Mouse (Mus musculus) brain, adult 2 months (tissue): Measurements from ENCODE around the gene Hepacam.
A peak's percentile ranks its signal among the peaks of the same experiment; 100 is the strongest.

Experiments
- DNase-seq: peaks from one replicate; pipeline ENCODE4 v3.0.0; 2011; ENCODE audit warnings: low read depth, low spot score

The Hepacam gene

GRCm38 (mm10) chr9:37384284-37385182 lies 17.4 kb downstream of the Hepacam start:
- DNase-seq: peak; percentile 44

- DNase-seq: no peak
Measured at GRCm38 (mm10) chr9:37390891-37391290, 23.7 kb downstream of the Hepacam start.

- no peak for DNase-seq
Measured at GRCm38 (mm10) chr9:37392071-37392470, 24.9 kb downstream of the Hepacam start.

GRCm38 (mm10) chr9:37393482-37394131 lies 26.5 kb downstream of the Hepacam start:
- no peak for DNase-seq

- DNase-seq: no peak
Measured at GRCm38 (mm10) chr9:37400585-37400984, 33.4 kb downstream of the Hepacam start.

GRCm38 (mm10) chr9:37401802-37402201 lies 34.7 kb downstream of the Hepacam start, which contains the start of gene Robo4:
TSS of gene Robo4 (plus strand) at chr9:37401897.
- no peak for DNase-seq

GRCm38 (mm10) chr9:37402501-37402900 lies 35.4 kb downstream of the Hepacam start:
- no peak for DNase-seq

- DNase-seq: no peak
Measured at GRCm38 (mm10) chr9:37403011-37403410, 35.9 kb downstream of the Hepacam start.

GRCm38 (mm10) chr9:37406372-37406771 lies 39.2 kb downstream of the Hepacam start:
- DNase-seq: peak; percentile 63

- peak; percentile 34 for DNase-seq
Measured at GRCm38 (mm10) chr9:37407850-37408502, 40.8 kb downstream of the Hepacam start.

GRCm38 (mm10) chr9:37409698-37410445 lies 42.7 kb downstream of the Hepacam start:
- no peak for DNase-seq

- no peak for DNase-seq
Measured at GRCm38 (mm10) chr9:37412989-37413388, 45.8 kb downstream of the Hepacam start.

- no peak for DNase-seq
Measured at GRCm38 (mm10) chr9:37414666-37415065, 47.5 kb downstream of the Hepacam start.

GRCm38 (mm10) chr9:37418791-37419190 lies 51.6 kb downstream of the Hepacam start:
- peak; percentile 70 for DNase-seq

GRCm38 (mm10) chr9:37420676-37421075 lies 53.5 kb downstream of the Hepacam start:
- DNase-seq: peak; percentile 86

- DNase-seq: no peak
Measured at GRCm38 (mm10) chr9:37421239-37421638, 54.1 kb downstream of the Hepacam start.

GRCm38 (mm10) chr9:37429326-37429725 lies 62.2 kb downstream of the Hepacam start:
- DNase-seq: no peak

GRCm38 (mm10) chr9:37430582-37430981 lies 63.4 kb downstream of the Hepacam start:
- DNase-seq: peak; percentile 96

GRCm38 (mm10) chr9:37432026-37432666 lies 65.0 kb downstream of the Hepacam start:
- peak; percentile 73 for DNase-seq

GRCm38 (mm10) chr9:37432720-37433421 lies 65.7 kb downstream of the Hepacam start, which contains the start of gene Robo3:
TSS of gene Robo3 (minus strand) at chr9:37433246.
- no peak for DNase-seq
